Mouse (Mus musculus) G1E (cell line): ENCODE measurements at regions not wholly inside any gene's neighbourhood (a gene's known extent, or its start where the extent isn't known, plus 50 kb on each side); places are given as distances from the start of the nearest gene placed in this dataset.

ENCODE experiments used
- CTCF ChIP-seq: IDR thresholded peaks from 2 replicates; pipeline ENCODE4 v1.5.1; 2012; ENCODE audit warnings: low read depth, low read length, inconsistent platforms, mixed read lengths
- GATA1 ChIP-seq: IDR thresholded peaks from 2 replicates; pipeline ENCODE4 v1.6.1; 2012; ENCODE audit warnings: borderline replicate concordance, low read length, inconsistent platforms, mixed read lengths
- GATA2 ChIP-seq: IDR thresholded peaks from 2 replicates; pipeline ENCODE4 v1.6.1; 2012; ENCODE audit warnings: low read depth, low read length, inconsistent platforms, borderline replicate concordance
- POLR2AphosphoS5 ChIP-seq: IDR thresholded peaks from 2 replicates; pipeline ENCODE4 v1.6.1; 2012; ENCODE audit warnings: low read depth, low read length, inconsistent platforms; ENCODE audit not compliant: insufficient replicate concordance

- TF ChIP-seq CTCF (no peak), POLR2AphosphoS5 (no peak), GATA1 (no peak), GATA2 (no peak)
These were observed 441.2 kb downstream of the Fgf9 start for GRCm38 (mm10) chr14:58511571-58511985.
